Mouse (Mus musculus) T-helper 2 cell (primary cell): ENCODE measurements around the gene Btn1a1.

Experiments
- in situ Hi-C: fragments of 300-600 bp; cut with MboI, MseI; formaldehyde crosslinking; loops from one replicate; pipeline ENCODE4 v1.15.1; 2025; ENCODE audit warnings: high pct_unique_total_duplicates

Gene Btn1a1

GRCm38 (mm10) chr13:23424494-23425325 lies 41.0 kb downstream of the Btn1a1 start:
- in situ Hi-C loops, result loop anchor here (25.0 kb wide), 1 partner anchor 1712 kb away; the partner anchor contains the start of genes Hist1h2ai, Hist1h2bl, Hist1h2bm and Hist1h3h

- in situ Hi-C loops, result no loop called here
These were observed 41.7 kb downstream of the Btn1a1 start for GRCm38 (mm10) chr13:23424052-23424380.

DNA sequence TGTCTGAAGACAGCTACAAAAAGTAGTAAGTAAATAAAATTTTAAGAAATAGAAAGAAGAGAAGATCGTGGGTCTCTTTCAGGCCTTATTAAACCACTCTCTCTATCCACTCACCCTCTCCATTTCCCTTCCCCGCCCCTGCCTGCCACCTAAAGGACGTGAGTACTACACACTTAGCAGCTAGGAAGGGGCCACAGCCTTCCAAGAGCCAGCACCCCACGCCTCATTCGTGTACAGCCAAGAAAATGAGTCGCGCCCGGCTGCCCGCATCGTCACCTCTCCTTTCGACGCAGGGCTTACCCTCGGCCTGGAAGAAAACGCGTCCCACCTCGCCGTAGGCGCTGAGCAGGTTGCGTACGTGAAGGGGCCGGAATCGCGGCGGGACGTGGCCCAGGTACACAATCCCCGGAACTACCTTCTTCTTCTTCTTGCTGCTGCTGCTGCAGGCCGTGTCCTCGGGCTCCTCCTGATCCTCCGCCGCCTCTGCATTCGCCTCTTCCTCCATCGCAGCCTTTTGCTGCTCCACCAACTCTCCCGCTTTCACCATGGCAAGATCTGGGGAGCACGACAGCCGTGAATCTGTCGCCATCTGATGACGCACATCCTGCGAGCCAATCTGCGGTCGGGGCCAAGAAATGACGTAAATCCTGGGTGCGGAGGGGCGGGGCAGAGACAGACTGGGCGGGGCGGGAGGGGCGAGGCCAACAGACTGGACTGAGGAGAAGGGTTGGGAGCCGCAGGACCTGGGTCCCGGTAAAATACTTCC lies 42.2 kb downstream of the Btn1a1 start, which contains the start of gene Abt1:
Gene Abt1 (minus strand): TSS at position 581 of the 766 bp plus-strand sequence.
- in situ Hi-C loops, result no loop called here

- in situ Hi-C loops, result no loop called here
These were observed 43.4 kb downstream of the Btn1a1 start for GRCm38 (mm10) chr13:23422351-23422750.

GRCm38 (mm10) chr13:23412630-23413521 lies 52.8 kb downstream of the Btn1a1 start:
- in situ Hi-C loops, result no loop called here

GRCm38 (mm10) chr13:23412211-23412629 lies 53.5 kb downstream of the Btn1a1 start:
- in situ Hi-C loops, result no loop called here

DNA sequence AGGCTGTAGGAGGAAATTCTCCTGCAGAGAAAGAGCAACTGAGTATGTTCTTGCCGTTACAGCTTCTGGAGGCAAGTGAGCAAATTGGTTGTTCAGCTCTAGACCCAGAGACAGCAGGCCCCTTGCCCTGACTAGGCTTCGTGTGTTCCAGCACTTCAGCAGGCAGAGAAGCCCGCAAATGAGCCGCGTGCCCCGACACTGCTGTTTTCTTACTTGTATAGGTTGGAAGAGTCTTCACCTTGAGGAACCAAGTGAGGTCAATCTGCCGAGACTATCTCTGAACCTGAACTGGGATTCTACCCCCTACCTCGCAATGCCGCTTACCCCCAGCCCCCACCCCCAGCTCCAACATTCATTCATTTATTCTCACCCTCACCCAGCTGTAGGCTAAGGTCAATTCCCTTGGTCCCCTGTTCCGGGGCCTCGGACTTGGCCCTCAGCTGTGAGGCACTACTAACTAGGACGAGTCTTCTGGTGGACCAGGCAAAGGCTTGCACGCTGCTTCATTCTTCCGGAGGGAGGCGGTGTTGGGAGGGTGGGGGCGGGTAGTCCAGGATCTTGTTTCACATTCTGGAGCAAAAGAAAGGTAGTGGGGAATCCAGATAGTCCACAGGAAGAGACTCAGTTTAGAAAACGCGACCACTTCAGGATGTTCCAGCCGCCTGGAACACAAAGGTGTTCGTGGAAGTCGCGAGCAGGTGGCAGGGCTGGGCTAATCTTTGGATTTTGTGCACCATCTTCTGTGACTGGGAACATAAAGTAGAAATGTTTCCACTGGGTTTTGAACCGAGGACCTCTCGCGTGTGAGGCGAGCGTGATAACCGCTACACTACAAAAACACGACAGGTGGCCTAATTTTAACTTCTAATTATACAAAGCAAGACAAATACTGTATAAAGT lies 54.1 kb downstream of the Btn1a1 start:
- in situ Hi-C loops, result no loop called here

GRCm38 (mm10) chr13:23410632-23411031 lies 55.1 kb downstream of the Btn1a1 start:
- in situ Hi-C loops, result no loop called here
